Mouse (Mus musculus) CH12.LX (cell line): ENCODE measurements around the gene Shroom4. TPM values are rescaled to one million over a fixed set of nuclear protein-coding genes. Genes with fewer than 3 reads are reported as not detected.

ENCODE experiments used
- DNase-seq: peaks from one replicate; pipeline ENCODE4 v3.0.0-alpha.2; 2013; ENCODE audit errors: extremely low read depth
- H3K27ac ChIP-seq: 2 replicates; pipeline ENCODE4 v1.5.1; 2012; ENCODE audit warnings: low read depth, mild to moderate bottlenecking, control low read depth, moderate library complexity; ENCODE audit not compliant: insufficient read depth
- H3K27me3 ChIP-seq: replicated peaks from 2 replicates; pipeline ENCODE3; 2012; ENCODE audit warnings: inconsistent platforms
- H3K36me3 ChIP-seq, 2 experiments: replicated peaks in 1 of 2; 2 replicates each; pipeline versions ENCODE3 to v1.6.1; 2012; ENCODE audit warnings: inconsistent platforms in 1 of 2, low read length in 1 of 2, mild to moderate bottlenecking in 1 of 2, mixed read lengths in 1 of 2, moderate library complexity in 1 of 2; ENCODE audit not compliant: control insufficient read depth in 1 of 2, insufficient read depth in 1 of 2
- H3K4me1 ChIP-seq, 2 experiments: 2 replicates each; pipeline ENCODE4 v1.6.1; 2012; ENCODE audit warnings: inconsistent platforms in 1 of 2, moderate library complexity in 1 of 2; ENCODE audit not compliant: insufficient read depth in 2 of 2, control insufficient read depth in 1 of 2
- H3K4me2 ChIP-seq: 2 replicates; pipeline ENCODE4 v1.6.1; 2012; ENCODE audit warnings: low read depth, mild to moderate bottlenecking, control low read depth; ENCODE audit not compliant: poor library complexity, insufficient read depth, severe bottlenecking
- H3K4me3 ChIP-seq, 3 experiments: fragments of 150-350 bp in 1 of 3; sonication (generic) in 1 of 3; replicated peaks in 1 of 3; 2 replicates each; pipeline versions ENCODE3 to v1.5.1; 2011 to 2012; ENCODE audit warnings: low read depth in 2 of 3, low read length in 2 of 3, mild to moderate bottlenecking in 2 of 3, moderate library complexity in 2 of 3, control low read depth in 1 of 3, improper control_type of control experiment in 1 of 3, inconsistent platforms in 1 of 3, mixed read lengths in 1 of 3; ENCODE audit not compliant: poor library complexity in 1 of 3
- H3K79me2 ChIP-seq: replicated peaks from 2 replicates; pipeline ENCODE4 v1.6.1; 2012; ENCODE audit warnings: mild to moderate bottlenecking, moderate library complexity; ENCODE audit not compliant: control insufficient read depth, poor library complexity, insufficient read depth, severe bottlenecking; ENCODE audit errors: extremely low read depth
- H3K9ac ChIP-seq: 2 replicates; pipeline ENCODE4 v1.6.1; 2012; ENCODE audit warnings: low read depth, mild to moderate bottlenecking, control low read depth, moderate library complexity; ENCODE audit not compliant: insufficient read depth
- H3K9me3 ChIP-seq: replicated peaks from 2 replicates; pipeline ENCODE3; 2012; ENCODE audit warnings: low read length, inconsistent platforms, mixed read lengths
- BHLHE40 ChIP-seq: IDR thresholded peaks from 2 replicates; pipeline ENCODE4 v1.6.1; 2011; ENCODE audit warnings: mild to moderate bottlenecking, low read depth, low read length, improper control_type of control experiment
- CHD2 ChIP-seq: IDR thresholded peaks from 2 replicates; pipeline ENCODE4 v1.6.1; 2011; ENCODE audit warnings: low read length, improper control_type of control experiment
- E2F4 ChIP-seq: IDR thresholded peaks from 2 replicates; pipeline ENCODE4 v1.6.1; 2011; ENCODE audit warnings: low read depth, low read length, improper control_type of control experiment; ENCODE audit not compliant: insufficient replicate concordance
- EP300 ChIP-seq: IDR thresholded peaks from 2 replicates; pipeline ENCODE4 v1.6.1; 2011; ENCODE audit warnings: low read length, improper control_type of control experiment
- ETS1 ChIP-seq: conservative IDR thresholded peaks from 2 replicates; pipeline ENCODE4 v1.6.1; 2012; ENCODE audit warnings: low read depth, mild to moderate bottlenecking, inconsistent platforms, low read length, improper control_type of control experiment, moderate library complexity
- MAFK ChIP-seq: IDR thresholded peaks from 2 replicates; pipeline ENCODE4 v1.6.1; 2011; ENCODE audit warnings: low read length, improper control_type of control experiment; ENCODE audit not compliant: insufficient replicate concordance
- MAX ChIP-seq: IDR thresholded peaks from 2 replicates; pipeline ENCODE4 v1.6.1; 2011; ENCODE audit warnings: low read length, improper control_type of control experiment
- MXI1 ChIP-seq: IDR thresholded peaks from 2 replicates; pipeline ENCODE4 v1.6.1; 2011; ENCODE audit warnings: mild to moderate bottlenecking, low read depth, low read length, improper control_type of control experiment
- MYC ChIP-seq: IDR thresholded peaks from 2 replicates; pipeline ENCODE4 v1.6.1; 2011; ENCODE audit warnings: low read depth, mild to moderate bottlenecking, improper control_type of control experiment, low read length
- NELFE ChIP-seq: IDR thresholded peaks from 2 replicates; pipeline ENCODE4 v1.6.1; 2011; ENCODE audit warnings: low read depth, low read length, improper control_type of control experiment
- NRF1 ChIP-seq: IDR thresholded peaks from 2 replicates; pipeline ENCODE4 v1.6.1; 2014; ENCODE audit warnings: low read depth, mild to moderate bottlenecking, inconsistent platforms, low read length, improper control_type of control experiment, moderate library complexity
- PAX5 ChIP-seq: IDR thresholded peaks from 2 replicates; pipeline ENCODE4 v1.6.1; 2012; ENCODE audit warnings: low read length, inconsistent platforms, mixed read lengths
- POLR2A ChIP-seq: IDR thresholded peaks from 2 replicates; pipeline ENCODE4 v1.6.1; 2011; ENCODE audit warnings: low read depth, mild to moderate bottlenecking, improper control_type of control experiment, low read length
- RCOR1 ChIP-seq: conservative IDR thresholded peaks from 2 replicates; pipeline ENCODE4 v1.6.1; 2012; ENCODE audit warnings: low read depth, mild to moderate bottlenecking, inconsistent platforms, low read length, improper control_type of control experiment
- TBP ChIP-seq: conservative IDR thresholded peaks from 2 replicates; pipeline ENCODE4 v1.6.1; 2011; ENCODE audit warnings: low read depth, low read length, improper control_type of control experiment
- TCF12 ChIP-seq: IDR thresholded peaks from 2 replicates; pipeline ENCODE4 v1.6.1; 2014; ENCODE audit warnings: low read depth, mild to moderate bottlenecking, inconsistent platforms, low read length, improper control_type of control experiment
- UBTF ChIP-seq: IDR thresholded peaks from 2 replicates; pipeline ENCODE4 v1.6.1; 2012; ENCODE audit warnings: low read depth, mild to moderate bottlenecking, inconsistent platforms, low read length, improper control_type of control experiment, moderate library complexity
- USF1 ChIP-seq: IDR thresholded peaks from 2 replicates; pipeline ENCODE4 v1.6.1; 2014; ENCODE audit warnings: low read depth, mild to moderate bottlenecking, inconsistent platforms, low read length, improper control_type of control experiment
- ZC3H11A ChIP-seq: IDR thresholded peaks from 2 replicates; pipeline ENCODE4 v1.6.1; 2012; ENCODE audit warnings: low read depth, mild to moderate bottlenecking, inconsistent platforms, low read length, improper control_type of control experiment
- ZKSCAN1 ChIP-seq: IDR thresholded peaks from 2 replicates; pipeline ENCODE4 v1.6.1; 2012; ENCODE audit warnings: low read depth, inconsistent platforms, low read length, improper control_type of control experiment, borderline replicate concordance
- ZMIZ1 ChIP-seq: IDR thresholded peaks from 2 replicates; pipeline ENCODE4 v1.6.1; 2012; ENCODE audit warnings: low read depth, mild to moderate bottlenecking, inconsistent platforms, low read length, improper control_type of control experiment
- dilution Hi-C: fragments of 300-500 bp; cut with MboI; formaldehyde crosslinking; loops from 2 replicates; pipeline ENCODE4 v1.14.3; 2020; ENCODE audit warnings: low sequenced_read_pairs; ENCODE audit not compliant: extremely low pct_unique_long_range_greater_than_20kb, extremely low pct_ligation_motif_present
- in situ Hi-C: fragments of 300-500 bp; cut with MboI; formaldehyde crosslinking; loops from 3 replicates; pipeline ENCODE4 v1.14.3; 2019; ENCODE audit warnings: low sequenced_read_pairs, low pct_ligation_motif_present, low pct_unique_long_range_greater_than_20kb, mixed read lengths
- polyA plus RNA-seq: library from polyadenylated mRNA; unstranded; fragments of >175 nt; gene quantifications from 2 replicates; pipeline ENCODE4 v1.2.1, GENCODE M21; 2012; ENCODE audit warnings: low read depth; ENCODE audit not compliant: insufficient read length
- total RNA-seq, 2 experiments: library from RNA; depleted of rRNA; stranded (reverse); fragments of 300-350 nt in 1 of 2; fragments of >200 nt in 1 of 2; gene quantifications; 2 replicates each; pipeline ENCODE4 v1.2.3; 2012 to 2014

Gene Shroom4
- total and polyA plus RNA-seq, 3 experiments: 0.04 to 0.68 (median 0.05) TPM

GRCm38 (mm10) chrX:6495456-6495855 is 95.8 kb downstream of the Shroom4 start:
- H3K27ac ChIP-seq: no peak overlapping the region
- H3K79me2 ChIP-seq: no peaks in the 10 kb centered on the region
- no peaks in the 10 kb centered on the region for H3K4me1 ChIP-seq
- in situ Hi-C loops: loop anchor here (25.0 kb wide), 1 partner anchor 233 kb away; no protein-coding TSS in a partner anchor
- no peak for TF ChIP-seq MYC
- no peak for TF ChIP-seq E2F4
- TF ChIP-seq ZKSCAN1: no peak
- no peak for TF ChIP-seq RCOR1
- TF ChIP-seq EP300: no peak
- TF ChIP-seq MAX: no peak
- no peak for TF ChIP-seq NRF1
- TF ChIP-seq PAX5: no peak
- no peak overlapping the region for H3K4me3 ChIP-seq
- dilution Hi-C loops: no loop called here
- H3K36me3 ChIP-seq: no peaks in the 10 kb centered on the region
- H3K27me3 ChIP-seq: no peaks in the 10 kb centered on the region
- H3K9ac ChIP-seq: no peak overlapping the region
- DNase-seq: no peak
- H3K9me3 ChIP-seq: no peaks in the 10 kb centered on the region
- no peak overlapping the region for H3K4me2 ChIP-seq

- no peak overlapping the region for H3K9ac ChIP-seq
- H3K27ac ChIP-seq: no peak overlapping the region
- DNase-seq: no peak
- dilution Hi-C loops: no loop called here
- H3K79me2 ChIP-seq: no peaks in the 10 kb centered on the region
- no peaks in the 10 kb centered on the region for H3K36me3 ChIP-seq
- H3K27me3 ChIP-seq: no peaks in the 10 kb centered on the region
- H3K9me3 ChIP-seq: no peaks in the 10 kb centered on the region
- H3K4me3 ChIP-seq: no peak overlapping the region
- in situ Hi-C loops: loop anchor here (25.0 kb wide), 1 partner anchor 234 kb away; no protein-coding TSS in a partner anchor
- H3K4me1 ChIP-seq: no peaks in the 10 kb centered on the region
- H3K4me2 ChIP-seq: no peak overlapping the region
- TF ChIP-seq NELFE (no peak), USF1 (no peak), ZMIZ1 (no peak), BHLHE40 (no peak), EP300 (no peak), CHD2 (no peak)
Measured at GRCm38 (mm10) chrX:6496374-6496773, 96.7 kb downstream of the Shroom4 start.

GRCm38 (mm10) chrX:6501850-6502249 is 102.2 kb downstream of the Shroom4 start:
- dilution Hi-C loops: no loop called here
- Histone ChIP-seq H3K27me3 (no peaks in the 10 kb centered on the region), H3K4me2 (no peak overlapping the region)

More at GRCm38 (mm10) chrX:6501850-6502249, 102.2 kb downstream of the Shroom4 start:
- Histone ChIP-seq H3K9ac (no peak overlapping the region), H3K36me3 (no peaks in the 10 kb centered on the region), H3K9me3 (no peaks in the 10 kb centered on the region), H3K4me3 (no peak overlapping the region), H3K27ac (no peak overlapping the region), H3K79me2 (no peaks in the 10 kb centered on the region), H3K4me1 (no peaks in the 10 kb centered on the region)
- no peak for TF ChIP-seq MXI1
- no peak for TF ChIP-seq ETS1
- no peak for TF ChIP-seq BHLHE40
- no peak for TF ChIP-seq RCOR1
- TF ChIP-seq UBTF: no peak
- TF ChIP-seq TBP: no peak
- no peak for TF ChIP-seq NRF1
- no peak for TF ChIP-seq TCF12
- TF ChIP-seq POLR2A: no peak
- no peak for TF ChIP-seq USF1
- no peak for TF ChIP-seq MAFK
- no peak for TF ChIP-seq CHD2
- no peak for TF ChIP-seq ZC3H11A
- DNase-seq: no peak
- in situ Hi-C loops: no loop called here
